Comparison of ENCODE assay signal across 12 mouse cellular contexts in the genomic region with DNA sequence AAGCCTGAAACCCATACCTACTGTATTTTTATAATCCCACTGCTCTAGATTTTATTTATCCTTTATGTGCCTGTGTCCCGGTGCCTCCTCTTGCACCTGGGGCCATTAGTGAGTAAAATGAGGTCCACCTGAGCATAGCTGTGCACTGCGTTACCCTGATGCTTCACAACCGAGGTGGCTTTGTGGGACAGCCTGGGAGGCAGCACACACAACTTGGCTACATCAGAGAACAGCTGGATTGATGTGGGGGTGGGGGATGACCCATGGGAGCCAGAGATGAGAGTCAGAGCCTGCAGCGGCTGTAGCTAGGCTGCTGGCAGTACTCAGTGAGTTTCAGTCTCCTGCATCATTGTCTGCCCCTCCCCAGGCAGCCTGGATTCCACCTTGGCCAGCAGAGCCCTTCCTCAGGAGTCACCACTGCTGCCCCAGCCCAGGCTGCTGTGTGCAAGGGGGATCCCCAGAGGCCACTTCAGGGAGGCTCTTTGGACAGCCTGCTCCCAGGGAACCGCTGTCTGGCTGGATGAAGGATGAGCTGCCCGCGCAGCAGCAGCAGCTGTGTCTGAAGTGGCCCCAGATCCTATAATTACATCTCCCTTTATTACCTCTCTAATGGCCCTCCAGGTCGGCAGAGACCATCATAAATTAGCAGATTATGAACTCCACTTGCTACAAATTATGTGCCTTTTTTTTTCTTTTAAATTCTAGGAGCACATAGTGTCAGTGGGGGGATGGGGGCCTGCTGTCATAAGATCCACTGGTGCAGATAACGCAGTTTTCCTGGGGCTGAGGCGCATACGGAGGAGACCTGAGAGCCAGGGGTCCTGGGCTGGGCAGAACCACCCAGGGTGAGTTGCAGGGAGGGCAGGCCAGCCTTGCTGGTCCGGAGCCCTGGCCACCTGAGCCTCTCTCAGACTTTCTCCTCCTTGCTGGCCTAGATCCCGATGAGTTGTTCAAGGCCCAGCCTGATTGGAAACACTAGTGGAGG.
DNase-seq lines count a peak whose midpoint lies in the region; ATAC-seq and TF ChIP-seq lines count a peak whose summit lies in the region.
"Had no signal": no experiment of that assay in that cellular context is flagged by ENCODE, and none has a peak within 500 bp of the region (broad histone marks: within the 10 kb centered on the region; RNA-seq: fewer than 3 reads in every experiment).

No protein-coding gene starts in this region.

- no peak overlapping the region for H3K27ac ChIP-seq in lung, embryonic 16.5 days (ENCODE audit: low read length)
- H3K27ac ChIP-seq in intestine, embryonic 16.5 days (ENCODE audit: low read length) = no peak overlapping the region; the same call in 1 of the 2 replicates
- peak overlapping the region; percentile 67 for H3K27ac ChIP-seq in neural tube, embryonic 13.5 days (replicated peaks)
- H3K27ac ChIP-seq: heart, embryonic 13.5 days had no signal

- H3K4me1 ChIP-seq in lung, embryonic 16.5 days (replicated peaks; ENCODE audit: control insufficient read depth, insufficient read depth, low read length) = no peaks in the 10 kb centered on the region; the same call in 1 of the 2 replicates
- H3K4me1 ChIP-seq in lung, adult 2 months (ENCODE audit: control insufficient read depth, insufficient read depth, low read length) = no peaks in the 10 kb centered on the region
- peaks cover 5% of the 10 kb centered on the region; the same call in 1 of the 2 replicates for H3K4me1 ChIP-seq in intestine, embryonic 16.5 days (ENCODE audit: control insufficient read depth, insufficient read depth, low read length)
- peaks cover 18% of the 10 kb centered on the region for H3K4me1 ChIP-seq in neural tube, embryonic 13.5 days (replicated peaks)
- H3K4me1 ChIP-seq: megakaryocyte, embryonic 14.5 days had no signal

- H3K4me2 ChIP-seq in lung, embryonic 16.5 days (ENCODE audit: low read depth, low read length) = no peak overlapping the region
- no peak overlapping the region for H3K4me2 ChIP-seq in intestine, embryonic 16.5 days (ENCODE audit: low read depth, low read length)
- 0 out of 2 replicates have a peak overlapping the region, but pooled peaks have one; percentile 9 for H3K4me2 ChIP-seq in neural tube, embryonic 13.5 days
- H3K4me2 ChIP-seq: heart, embryonic 13.5 days had no signal

- H3K27me3 ChIP-seq in lung, embryonic 16.5 days (ENCODE audit: control insufficient read depth, insufficient read depth, low read depth, low read length) = no peaks in the 10 kb centered on the region
- no peaks in the 10 kb centered on the region for H3K27me3 ChIP-seq in intestine, embryonic 16.5 days (replicated peaks; ENCODE audit: control insufficient read depth, insufficient read depth, low read length)
- H3K27me3 ChIP-seq in neural tube, embryonic 13.5 days = 0 out of 2 replicates have a peak, but pooled peaks cover 3% of the 10 kb centered on the region
- H3K27me3 ChIP-seq: heart, embryonic 13.5 days had no signal

- no peaks in the 10 kb centered on the region for H3K36me3 ChIP-seq in lung, embryonic 16.5 days (ENCODE audit: control insufficient read depth, insufficient read depth, low read length)
- H3K36me3 ChIP-seq in intestine, embryonic 16.5 days (ENCODE audit: control insufficient read depth, insufficient read depth, low read length) = no peaks in the 10 kb centered on the region
- H3K36me3 ChIP-seq in neural tube, embryonic 13.5 days = no peaks in the 10 kb centered on the region

- no peak overlapping the region for H3K9ac ChIP-seq in lung, embryonic 16.5 days (ENCODE audit: low read length)
- no peak overlapping the region for H3K9ac ChIP-seq in intestine, embryonic 16.5 days (ENCODE audit: low read depth, low read length)
- H3K9ac ChIP-seq in neural tube, embryonic 13.5 days = 0 out of 2 replicates have a peak overlapping the region, but pooled peaks have one; percentile 3
- H3K9ac ChIP-seq: heart, embryonic 13.5 days had no signal

- no peak for DNase-seq in lung, adult 2 months
- peak; percentile 46 for DNase-seq in embryo, embryonic 11.5 days (ENCODE audit: low read depth, low spot score)
- DNase-seq in right cerebral cortex, postnatal 36 days (ENCODE audit: low spot score in 2 of 2) = no peak
- DNase-seq in Muller cell, postnatal 12 days (ENCODE audit: inconsistent ontology term) = no peak
- DNase-seq: cerebellum, postnatal 25 days; thymus, postnatal 4 days had no signal

- TF ChIP-seq CTCF in lung, adult 2 months (IDR thresholded peaks at IDR 0.05; ENCODE audit: insufficient read depth, low read length) = no peak

- no peak for TF ChIP-seq POLR2A in lung, adult 2 months (IDR thresholded peaks at IDR 0.05; ENCODE audit: borderline replicate concordance, extremely low read depth, low read depth, low read length)

- peak; percentile 60 for ATAC-seq in lung, embryonic 16.5 days (ENCODE audit: low read depth)
- peak; percentile 31; the same call in 1 of the 2 replicates for ATAC-seq in intestine, embryonic 16.5 days
- peak; percentile 86 for ATAC-seq in neural tube, embryonic 13.5 days (ENCODE audit: low read depth)
- ATAC-seq: activated CD4-positive, CD25-positive, alpha-beta regulatory T cell, adult 4 months had no signal

- H3K9me3 ChIP-seq in lung, embryonic 16.5 days (ENCODE audit: control insufficient read depth, low read length) = no peaks in the 10 kb centered on the region
- H3K9me3 ChIP-seq in intestine, embryonic 16.5 days (ENCODE audit: control insufficient read depth, low read length) = no peaks in the 10 kb centered on the region
- no peaks in the 10 kb centered on the region for H3K9me3 ChIP-seq in neural tube, embryonic 13.5 days
- H3K9me3 ChIP-seq: heart, embryonic 13.5 days had no signal

- 28% methylated on average over 13 of the region's 13 CpGs for WGBS in lung, embryonic 16.5 days
- 46% methylated on average over 13 of the region's 13 CpGs for WGBS in lung, adult 2 months
- WGBS in intestine, embryonic 16.5 days = 35% methylated on average over 13 of the region's 13 CpGs
- 13% methylated on average over 13 of the region's 13 CpGs for WGBS in neural tube, embryonic 13.5 days

- no peak overlapping the region for H3K4me3 ChIP-seq in lung, embryonic 16.5 days (ENCODE audit: low read length)
- no peak overlapping the region for H3K4me3 ChIP-seq in lung, adult 2 months (replicated peaks; ENCODE audit: extremely low read depth, low read depth, low read length)
- H3K4me3 ChIP-seq in intestine, embryonic 16.5 days (ENCODE audit: low read length) = no peak overlapping the region
- H3K4me3 ChIP-seq in neural tube, embryonic 13.5 days = no peak overlapping the region
- H3K4me3 ChIP-seq: heart, embryonic 13.5 days; megakaryocyte, embryonic 14.5 days had no signal

Comparison
In these comparisons a context has a peak if more than half of its experiments do, and no peak if none do; other contexts are left out.
1. ATAC-seq: peak in every context shown above with its lines; median percentile 86 in neural tube, embryonic 13.5 days; 60 in lung, embryonic 16.5 days; 31 in intestine, embryonic 16.5 days.